Mouse (Mus musculus) lung, adult 2 months (tissue): ENCODE results near the gene Ankrd33b. TPM values are rescaled to one million over a fixed set of nuclear protein-coding genes. Genes with fewer than 3 reads are reported as not detected.
A peak's percentile ranks its signal among the peaks of the same experiment; 100 is the strongest.

Source experiments
- DNase-seq: peaks from one replicate; pipeline ENCODE4 v3.0.0; 2022
- H3K4me1 ChIP-seq: fragments of 200-500 bp; 2 replicates; pipeline ENCODE4 v1.6.1; 2011; ENCODE audit warnings: low read length; ENCODE audit not compliant: control insufficient read depth, insufficient read depth
- H3K4me3 ChIP-seq: fragments of 200-500 bp; replicated peaks from 2 replicates; pipeline ENCODE3; 2011; ENCODE audit warnings: low read depth, mild to moderate bottlenecking, control low read depth, low read length; ENCODE audit errors: extremely low read depth
- CTCF ChIP-seq: fragments of 200-500 bp; IDR thresholded peaks from 2 replicates; pipeline ENCODE4 v1.5.1; 2011; ENCODE audit warnings: mild to moderate bottlenecking, low read length, control low read depth; ENCODE audit not compliant: insufficient read depth
- POLR2A ChIP-seq: fragments of 200-500 bp; IDR thresholded peaks from 2 replicates; pipeline ENCODE4 v1.6.1; 2011; ENCODE audit warnings: low read depth, mild to moderate bottlenecking, control low read depth, low read length, borderline replicate concordance; ENCODE audit errors: extremely low read depth
- WGBS: fragments of 180-500 bp; shearing (Covaris S2); methylation state at CpG from one replicate; pipeline ENCODE4 v1.1.7; 2018; 5-methylcytosine and 5-hydroxymethylcytosine counted together
- polyA plus RNA-seq: library from polyadenylated mRNA; depleted of rRNA; stranded (reverse); fragments of >200 nt; gene quantifications from 2 replicates; pipeline ENCODE4 v1.2.3, GENCODE M21; 2012

Ankrd33b gene
- polyA plus RNA-seq, 1 experiment: 42.2 TPM

DNA sequence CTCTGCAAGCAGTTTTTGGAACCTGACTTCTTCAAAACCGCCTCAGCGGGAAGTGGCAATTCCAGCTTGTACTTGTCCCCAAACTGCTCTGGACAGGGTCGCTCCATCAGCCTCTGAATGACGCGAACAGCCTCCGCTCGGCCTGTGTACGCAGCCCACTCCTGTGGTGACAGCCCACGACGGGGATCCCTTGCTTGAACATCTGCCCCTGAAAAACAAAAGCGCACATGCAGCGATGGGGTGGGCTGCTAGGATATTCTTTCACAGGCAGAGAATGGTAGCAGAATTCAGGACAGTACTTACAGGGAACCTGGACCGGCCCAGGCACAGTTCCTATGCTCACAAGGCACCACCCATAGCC is 69.8 kb downstream of the Ankrd33b start:
- no peak overlapping the region for H3K4me3 ChIP-seq

DNA sequence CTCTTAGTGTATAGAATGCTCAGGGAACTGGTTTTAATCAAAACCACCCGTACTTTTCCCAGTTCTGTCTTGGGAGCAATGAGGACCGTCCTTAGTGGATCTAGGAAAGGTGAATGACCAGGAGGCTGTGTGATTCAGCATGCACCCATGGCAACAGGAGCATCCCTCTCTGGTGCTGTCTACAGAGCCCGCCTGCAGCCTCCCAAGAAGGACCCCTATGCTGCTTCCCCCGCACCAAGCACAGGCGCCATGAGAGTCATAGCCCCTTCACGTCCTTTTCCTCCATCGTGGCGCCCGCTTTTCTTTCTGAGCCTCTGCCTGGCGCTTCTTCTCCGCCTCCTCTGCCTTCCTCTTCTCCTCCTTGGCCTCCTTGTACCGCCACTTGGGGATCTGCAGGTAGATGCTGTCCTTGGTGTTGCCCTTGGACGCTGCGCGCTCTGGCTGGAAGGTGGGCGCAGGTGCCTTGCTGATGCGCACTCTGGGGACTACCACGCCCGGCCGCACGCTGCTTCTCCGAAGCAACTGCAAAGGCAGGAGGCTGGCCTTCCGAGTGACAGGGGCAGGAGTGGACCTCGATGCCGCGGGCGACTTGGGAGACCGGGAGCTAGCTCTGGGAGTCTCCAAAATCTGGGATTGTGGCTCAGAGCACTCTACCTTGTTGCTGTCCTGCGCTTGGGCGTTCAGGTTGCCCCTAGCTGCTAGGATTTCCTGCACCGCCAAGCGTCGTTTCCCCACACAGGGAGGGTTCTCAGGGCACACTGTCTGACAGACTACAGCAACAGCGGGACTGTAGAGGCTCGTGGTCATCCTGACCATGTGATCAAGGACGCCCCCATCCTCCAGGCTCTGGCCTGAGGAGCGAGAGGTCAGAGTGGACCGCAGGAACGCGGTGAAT is 70.4 kb downstream of the Ankrd33b start:
- Histone ChIP-seq H3K4me3 (no peak overlapping the region), H3K4me1 (peaks cover under 1% of the 10 kb centered on the region)
- WGBS: 37% methylated on average over 40 of the region's 40 CpGs
- DNase-seq: no peak
- TF ChIP-seq POLR2A: no peak
- TF ChIP-seq CTCF: no peak

More for the DNA sequence above, 69.8 kb downstream of the Ankrd33b start:
- no peak for TF ChIP-seq CTCF
- TF ChIP-seq POLR2A: no peak
- DNase-seq: no peak
- 52% methylated on average over 13 of the region's 13 CpGs for WGBS
- peaks cover 7% of the 10 kb centered on the region for H3K4me1 ChIP-seq

DNA sequence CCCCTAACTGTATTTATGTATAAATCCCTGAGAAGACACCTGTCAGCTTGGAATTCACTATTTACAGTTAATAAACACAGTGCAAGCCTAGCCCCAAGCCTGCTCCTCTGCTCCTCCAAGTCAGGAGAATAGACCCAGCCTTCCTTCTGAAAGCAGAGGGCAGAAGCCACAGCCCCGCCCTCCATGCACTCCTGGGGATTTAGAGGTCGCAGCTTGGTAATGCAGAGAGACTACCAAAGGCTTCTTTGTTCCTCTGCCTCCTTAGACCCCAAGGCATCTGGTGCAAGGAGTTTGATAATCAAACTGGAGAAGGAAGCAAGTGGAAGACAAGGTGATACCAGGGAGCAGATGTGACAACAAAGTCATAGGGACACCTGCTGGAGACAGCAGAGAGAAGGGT is 73.2 kb downstream of the Ankrd33b start:
- H3K4me1 ChIP-seq: no peaks in the 10 kb centered on the region; the same call in 1 of the 2 replicates
- WGBS: 35% methylated on average over 2 of the region's 2 CpGs
- TF ChIP-seq CTCF: no peak
- TF ChIP-seq POLR2A: no peak
- H3K4me3 ChIP-seq: no peak overlapping the region
- no peak for DNase-seq

DNA sequence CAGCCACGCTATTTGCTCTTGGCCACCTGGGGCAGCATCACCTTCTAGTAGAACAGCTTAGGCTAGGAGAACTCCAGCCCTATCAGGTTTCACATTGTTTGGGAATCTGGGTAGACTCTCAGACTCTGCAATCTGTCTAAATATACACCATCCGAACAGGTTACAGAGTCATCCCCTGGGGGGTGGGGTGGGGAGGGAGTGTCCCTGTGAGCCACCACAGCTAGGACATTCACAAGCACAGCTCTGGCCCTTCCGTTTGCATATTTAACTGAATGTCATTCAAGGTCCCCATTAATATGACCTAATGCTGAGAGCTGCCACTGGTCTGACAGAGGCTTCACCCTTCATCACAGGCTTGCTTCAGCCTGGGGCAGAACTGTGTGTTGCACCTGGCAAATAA is 74.9 kb downstream of the Ankrd33b start:
- Histone ChIP-seq H3K4me1 (no peaks in the 10 kb centered on the region), H3K4me3 (no peak overlapping the region)
- TF ChIP-seq POLR2A (no peak), CTCF (no peak)
- no peak for DNase-seq
- 40% methylated on average over 3 of the region's 3 CpGs for WGBS

DNA sequence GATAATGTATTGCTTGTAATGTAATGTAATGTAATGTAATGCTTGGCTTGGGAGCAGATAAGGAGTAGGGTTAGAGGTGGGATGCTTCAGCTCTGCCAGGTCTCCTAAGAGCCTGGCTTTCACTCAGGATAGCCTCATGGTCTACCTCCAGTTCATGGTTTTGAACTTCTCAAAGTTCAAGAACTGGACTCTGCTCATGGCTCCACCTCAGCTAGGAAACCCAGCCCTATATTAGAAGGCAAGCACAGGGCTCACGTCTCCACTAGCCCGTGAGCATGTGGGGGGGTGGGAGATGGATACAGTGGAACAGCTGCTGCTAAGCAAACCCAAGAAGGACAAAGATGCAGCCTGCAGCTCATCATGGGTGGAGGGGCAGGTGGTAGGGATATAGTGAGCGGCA is 81.8 kb downstream of the Ankrd33b start:
- no peak for DNase-seq
- Histone ChIP-seq H3K4me1 (no peaks in the 10 kb centered on the region), H3K4me3 (no peak overlapping the region)
- TF ChIP-seq CTCF: no peak
- TF ChIP-seq POLR2A: no peak
- 87% methylated on average over 3 of the region's 3 CpGs for WGBS

DNA sequence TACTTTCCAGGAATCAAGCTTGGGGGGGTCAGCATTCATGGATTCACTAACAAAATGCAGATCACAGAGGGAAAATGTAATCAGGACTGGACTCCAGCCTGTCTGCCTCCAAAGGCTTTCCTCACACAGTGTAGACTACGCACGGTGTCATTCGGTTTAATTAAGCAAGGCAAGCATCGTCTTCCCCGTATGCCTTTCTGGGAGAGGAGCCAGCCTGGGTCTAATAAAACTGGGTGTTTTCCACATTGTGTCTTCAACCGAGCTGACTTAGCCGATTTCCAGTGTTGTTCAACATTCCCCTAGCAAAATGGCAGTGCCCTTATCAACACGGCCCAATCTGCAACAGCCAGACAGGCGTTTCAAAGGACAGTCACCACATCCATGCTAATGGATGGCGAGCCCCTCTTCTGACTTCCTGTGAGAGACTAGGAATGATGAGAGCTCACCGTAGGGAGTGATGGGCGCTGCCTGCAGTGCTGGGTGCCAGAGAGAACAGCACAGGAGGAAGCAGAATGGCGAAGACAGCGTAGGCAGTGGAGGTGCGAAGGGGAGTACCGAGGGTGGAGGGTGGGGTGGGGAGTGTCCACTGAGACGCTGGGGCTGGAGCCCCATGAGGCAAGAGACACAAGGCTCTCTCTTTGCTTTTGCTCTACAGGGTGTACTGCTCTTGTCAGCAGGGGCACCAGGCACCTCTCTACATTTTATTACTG is 82.4 kb downstream of the Ankrd33b start:
- 62% methylated on average over 17 of the region's 17 CpGs for whole genome bisulfite sequencing
- H3K4me1 ChIP-seq: no peaks in the 10 kb centered on the region
- H3K4me3 ChIP-seq: no peak overlapping the region
- DNase-seq: no peak
- no peak for TF ChIP-seq POLR2A
- no peak for TF ChIP-seq CTCF

DNA sequence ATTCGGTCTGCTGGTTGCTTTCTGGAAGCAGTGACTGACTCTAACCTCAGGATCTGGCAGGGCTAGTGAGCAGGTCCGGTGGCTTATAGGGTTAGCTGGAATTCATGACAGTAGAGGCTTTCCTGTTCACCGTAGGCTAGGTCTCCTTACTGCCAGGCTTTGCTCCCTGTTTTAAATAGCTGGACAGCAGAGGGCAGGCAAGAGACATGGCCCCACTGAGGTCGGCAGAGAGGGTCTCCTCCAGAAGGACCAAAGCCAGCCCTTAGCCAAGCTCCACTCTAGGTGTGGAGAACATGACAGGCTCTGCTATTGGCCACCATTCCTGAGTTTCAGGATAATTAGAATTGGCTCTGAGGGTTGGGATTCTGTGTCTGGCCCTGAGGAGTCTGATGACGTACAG is 83.4 kb downstream of the Ankrd33b start:
- WGBS: 62% methylated on average over 5 of the region's 5 CpGs
- TF ChIP-seq POLR2A: no peak
- peak; percentile 46 for TF ChIP-seq CTCF
- Histone ChIP-seq H3K4me3 (no peak overlapping the region), H3K4me1 (no peaks in the 10 kb centered on the region)
- no peak for DNase-seq

DNA sequence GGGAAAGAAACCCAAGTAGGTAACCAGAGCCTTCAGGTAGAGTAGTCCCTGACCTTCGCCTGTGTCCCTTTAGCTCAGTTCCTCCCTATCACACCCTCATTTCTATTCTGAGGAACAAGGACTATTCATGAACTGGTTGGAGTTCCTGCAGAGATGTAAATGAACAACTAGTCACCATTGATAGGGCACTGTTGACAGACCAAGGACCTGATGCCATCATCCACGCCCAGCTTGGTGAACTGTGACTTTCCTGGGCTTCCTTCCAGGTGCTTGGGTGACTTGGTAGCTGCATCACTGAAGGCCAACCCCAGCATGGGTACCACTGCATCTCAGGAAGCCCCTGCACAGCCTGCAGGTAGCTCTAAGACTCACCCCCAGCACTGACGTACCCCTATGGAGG is 85.2 kb downstream of the Ankrd33b start:
- Histone ChIP-seq H3K4me3 (no peak overlapping the region), H3K4me1 (no peaks in the 10 kb centered on the region)
- TF ChIP-seq POLR2A (no peak), CTCF (no peak)
- 76% methylated on average over 3 of the region's 3 CpGs for WGBS
- no peak for DNase-seq

DNA sequence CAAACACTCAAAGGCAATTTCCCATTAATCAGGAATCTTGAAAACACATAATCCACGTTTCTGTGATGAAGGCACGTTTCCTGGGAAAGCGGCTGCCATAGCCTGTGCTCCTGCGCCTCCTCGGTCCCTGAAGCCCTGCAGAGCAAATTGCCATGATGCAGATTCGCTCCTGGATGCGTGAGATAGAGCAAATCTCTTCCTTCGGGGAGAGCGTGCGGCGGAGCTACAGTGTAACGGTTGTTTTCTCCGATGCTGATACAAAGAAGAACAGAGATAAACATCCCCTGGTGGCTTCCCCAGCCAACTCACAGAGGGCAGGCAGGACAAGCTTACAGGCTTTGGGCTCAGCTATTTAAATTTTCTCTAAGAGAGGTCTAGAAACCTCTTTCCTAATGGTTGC is 85.7 kb downstream of the Ankrd33b start:
- Histone ChIP-seq H3K4me3 (no peak overlapping the region), H3K4me1 (no peaks in the 10 kb centered on the region)
- DNase-seq: no peak
- TF ChIP-seq POLR2A (no peak), CTCF (no peak)
- 64% methylated on average over 13 of the region's 13 CpGs for WGBS
